Mouse (Mus musculus): ENCODE measurements around the gene Denr.

The Denr gene

GRCm38 (mm10) chr5:123906976-123907630 is at the start of gene Denr:
Denr (plus strand) TSS chr5:123907175.
- DNase-seq (ENCODE audit: low read depth): peak; percentile 97

- peak; percentile 85 for DNase-seq (ENCODE audit: low read depth)
Measured at GRCm38 (mm10) chr5:123858798-123859197, 48.2 kb upstream of the Denr start.

GRCm38 (mm10) chr5:123862374-123863350 is 44.3 kb upstream of the Denr start:
- DNase-seq (ENCODE audit: low read depth): no peak

- no peak for DNase-seq (ENCODE audit: low read depth)
Measured at GRCm38 (mm10) chr5:123863934-123864333, 43.0 kb upstream of the Denr start.

- DNase-seq (ENCODE audit: low read depth): peak; percentile 82
Measured at GRCm38 (mm10) chr5:123865365-123865764, 41.6 kb upstream of the Denr start, which contains the start of gene Hcar2. Hcar2 (minus strand) TSS chr5:123865499.

GRCm38 (mm10) chr5:123866457-123866856 is 40.5 kb upstream of the Denr start:
- DNase-seq (ENCODE audit: low read depth): no peak

- DNase-seq (ENCODE audit: low read depth): no peak
Measured at GRCm38 (mm10) chr5:123869615-123870014, 37.4 kb upstream of the Denr start.

GRCm38 (mm10) chr5:123874177-123874576 is 32.8 kb upstream of the Denr start:
- peak; percentile 51 for DNase-seq (ENCODE audit: low read depth)

- no peak for DNase-seq (ENCODE audit: low read depth)
Measured at GRCm38 (mm10) chr5:123878056-123878455, 28.9 kb upstream of the Denr start.

- DNase-seq (ENCODE audit: low read depth): no peak
Measured at GRCm38 (mm10) chr5:123879928-123880327, 27.0 kb upstream of the Denr start, which contains the start of gene Hcar1. Hcar1 (minus strand) TSS chr5:123880020.

- DNase-seq (ENCODE audit: low read depth): no peak
Measured at GRCm38 (mm10) chr5:123880778-123881177, 26.2 kb upstream of the Denr start.

GRCm38 (mm10) chr5:123883891-123884290 is 23.1 kb upstream of the Denr start:
- DNase-seq (ENCODE audit: low read depth): no peak

- no peak for DNase-seq (ENCODE audit: low read depth)
Measured at GRCm38 (mm10) chr5:123884332-123884731, 22.6 kb upstream of the Denr start.

- no peak for DNase-seq (ENCODE audit: low read depth)
Measured at GRCm38 (mm10) chr5:123886365-123886764, 20.6 kb upstream of the Denr start.

GRCm38 (mm10) chr5:123890312-123890711 is 16.7 kb upstream of the Denr start:
- DNase-seq (ENCODE audit: low read depth): no peak

- DNase-seq (ENCODE audit: low read depth): no peak
Measured at GRCm38 (mm10) chr5:123890987-123891386, 16.0 kb upstream of the Denr start.

- DNase-seq (ENCODE audit: low read depth): peak; percentile 84
Measured at GRCm38 (mm10) chr5:123891669-123892068, 15.3 kb upstream of the Denr start.

GRCm38 (mm10) chr5:123893520-123893919 is 13.5 kb upstream of the Denr start:
- peak; percentile 74 for DNase-seq (ENCODE audit: low read depth)

GRCm38 (mm10) chr5:123896395-123896794 is 10.6 kb upstream of the Denr start:
- DNase-seq (ENCODE audit: low read depth): no peak

GRCm38 (mm10) chr5:123897352-123897751 is 9.6 kb upstream of the Denr start:
- DNase-seq (ENCODE audit: low read depth): peak; percentile 68

GRCm38 (mm10) chr5:123904059-123904672 is 2.8 kb upstream of the Denr start:
- peak; percentile 58 for DNase-seq (ENCODE audit: low read depth)
